Mouse (Mus musculus): Measurements from ENCODE around the gene Aifm2.

Aifm2 gene

GRCm38 (mm10) chr10:61764689-61765088 is 49.6 kb downstream of the Aifm2 start:
- no peak for DNase-seq (ENCODE audit: low spot score in 2 of 2)

- no peak for DNase-seq (ENCODE audit: low spot score in 2 of 2)
These were observed 50.5 kb downstream of the Aifm2 start for GRCm38 (mm10) chr10:61765558-61765957.

GRCm38 (mm10) chr10:61766806-61767205 is 51.7 kb downstream of the Aifm2 start:
- no peak for DNase-seq (ENCODE audit: low spot score in 2 of 2)

- DNase-seq (ENCODE audit: low spot score in 2 of 2), result no peak
These were observed 66.5 kb downstream of the Aifm2 start for GRCm38 (mm10) chr10:61781461-61782128.

- peak; percentile 73 to 74 for DNase-seq (ENCODE audit: low spot score in 2 of 2)
These were observed 67.9 kb downstream of the Aifm2 start for GRCm38 (mm10) chr10:61782799-61783611.

GRCm38 (mm10) chr10:61783621-61784251 is 68.7 kb downstream of the Aifm2 start, which contains the start of gene H2afy2:
TSS of gene H2afy2 (minus strand) at chr10:61784147.
- peak; percentile 77 to 80 for DNase-seq (ENCODE audit: low spot score in 2 of 2)

- DNase-seq (ENCODE audit: low spot score in 2 of 2), result no peak
These were observed 69.4 kb downstream of the Aifm2 start for GRCm38 (mm10) chr10:61784414-61784813.

GRCm38 (mm10) chr10:61787541-61788313 is 72.7 kb downstream of the Aifm2 start:
- no peak for DNase-seq (ENCODE audit: low spot score in 2 of 2)

- DNase-seq (ENCODE audit: low spot score in 2 of 2), result no peak
These were observed 73.4 kb downstream of the Aifm2 start for GRCm38 (mm10) chr10:61788499-61788898.
